Mouse (Mus musculus) frontal cortex, postnatal 25 days (tissue): ENCODE data around the gene Mt1.
"Not testable (repeated sequence)": the region's sequence is repeated elsewhere in the genome, so short reads cannot be mapped to it uniquely, and the experiment has no call there.

ENCODE experiments used
- DNase-seq, 2 experiments: peaks; one replicate each; pipeline ENCODE4 v3.0.0; 2022; ENCODE audit warnings: low spot score in 2 of 2

Gene Mt1

DNA sequence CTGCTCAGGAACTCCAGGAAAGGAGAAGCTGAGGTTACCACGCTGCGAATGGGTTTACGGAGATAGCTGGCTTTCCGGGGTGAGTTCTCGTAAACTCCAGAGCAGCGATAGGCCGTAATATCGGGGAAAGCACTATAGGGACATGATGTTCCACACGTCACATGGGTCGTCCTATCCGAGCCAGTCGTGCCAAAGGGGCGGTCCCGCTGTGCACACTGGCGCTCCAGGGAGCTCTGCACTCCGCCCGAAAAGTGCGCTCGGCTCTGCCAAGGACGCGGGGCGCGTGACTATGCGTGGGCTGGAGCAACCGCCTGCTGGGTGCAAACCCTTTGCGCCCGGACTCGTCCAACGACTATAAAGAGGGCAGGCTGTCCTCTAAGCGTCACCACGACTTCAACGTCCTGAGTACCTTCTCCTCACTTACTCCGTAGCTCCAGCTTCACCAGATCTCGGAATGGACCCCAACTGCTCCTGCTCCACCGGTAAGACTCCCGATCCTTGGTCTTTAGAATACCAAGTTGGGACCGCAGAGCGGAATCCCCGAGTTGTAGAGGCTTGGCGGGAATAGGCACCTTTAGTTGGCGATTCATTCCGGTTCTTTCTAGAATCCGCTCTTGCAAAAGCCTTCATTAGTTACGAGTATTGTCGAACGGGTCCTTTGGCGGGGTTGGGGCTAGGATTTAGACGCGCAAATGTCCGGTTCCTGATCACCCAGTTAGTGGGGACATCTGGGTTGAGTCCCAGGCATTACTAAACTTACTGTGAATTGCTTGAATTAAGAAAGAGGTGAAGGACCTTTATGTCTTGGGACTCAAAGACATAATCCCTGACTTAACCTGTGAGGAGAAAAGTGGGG, at the start of gene Mt1:
Gene Mt1, plus strand, starts transcription at position 226 of the 856 bp plus-strand sequence.
- peak; percentile 74 to 79 for DNase-seq

DNA sequence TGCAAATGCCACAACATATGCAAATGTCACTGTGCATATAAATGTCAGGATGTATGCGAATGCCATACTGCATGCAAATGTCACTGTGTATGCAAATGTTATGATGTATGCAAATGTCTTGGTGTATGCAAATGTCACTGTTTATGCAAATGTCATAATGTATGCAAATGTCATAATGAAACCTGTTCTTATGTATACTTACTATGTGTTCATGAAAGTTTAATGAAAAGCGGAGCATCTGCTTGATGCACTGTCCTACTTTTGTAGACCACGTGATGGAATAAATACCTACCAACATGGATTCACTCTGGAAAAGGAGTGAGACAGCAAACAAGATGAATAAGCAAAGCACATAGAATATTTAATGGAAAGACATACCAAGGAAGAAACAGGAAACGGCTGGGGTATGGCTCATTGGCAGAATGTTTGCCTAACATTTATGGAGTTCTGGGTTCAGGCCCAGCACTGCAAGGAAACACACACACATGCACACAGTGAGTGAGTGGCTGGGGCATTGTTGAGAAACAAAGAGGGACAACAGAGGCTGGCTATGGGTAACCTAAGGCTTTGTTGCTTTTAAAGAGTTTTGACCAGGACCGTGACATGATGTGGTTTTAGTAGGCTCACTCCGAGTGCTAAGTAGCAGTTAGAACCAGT, 49.6 kb upstream of the Mt1 start:
- no peak for DNase-seq

DNA sequence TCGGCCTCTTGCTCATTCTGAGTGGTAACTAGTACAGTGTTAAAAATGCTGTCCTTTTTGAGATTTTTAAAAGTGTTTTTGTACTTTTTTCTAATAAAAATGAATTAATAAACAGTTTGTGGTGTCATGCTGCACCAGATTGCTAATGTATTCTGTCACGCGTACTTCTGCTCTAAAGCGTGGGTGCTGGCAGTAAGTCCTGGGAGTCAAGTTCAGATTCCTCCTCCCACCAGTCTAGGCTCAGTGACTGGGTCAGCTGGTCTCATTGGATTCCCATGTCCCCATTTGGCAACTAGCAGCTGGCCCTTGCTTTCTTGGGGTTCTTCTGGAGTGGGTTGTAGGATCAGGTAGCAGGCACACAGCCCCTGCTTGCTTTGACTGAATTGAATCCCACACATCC, 48.8 kb upstream of the Mt1 start:
- DNase-seq = no peak

DNA sequence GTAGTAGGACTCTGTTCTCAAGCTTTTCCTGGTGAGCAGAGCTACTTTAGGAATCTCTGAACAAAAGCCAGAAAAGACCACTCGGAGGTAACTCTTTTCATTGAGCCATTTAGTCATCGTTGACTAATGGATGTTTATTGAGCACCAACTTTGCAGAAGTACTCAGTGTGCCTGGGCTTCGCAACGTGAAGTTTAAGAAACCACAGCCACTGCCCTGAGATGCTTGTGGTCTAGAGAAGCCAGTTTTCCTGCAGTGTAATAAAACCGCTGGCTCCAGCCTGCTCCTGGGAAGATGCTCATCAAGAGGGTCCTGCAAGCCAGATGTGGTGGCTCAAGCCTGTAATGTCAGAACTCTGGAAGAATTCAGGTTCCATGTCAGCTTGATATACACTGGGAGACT, 46.8 kb upstream of the Mt1 start:
- DNase-seq = no peak

DNA sequence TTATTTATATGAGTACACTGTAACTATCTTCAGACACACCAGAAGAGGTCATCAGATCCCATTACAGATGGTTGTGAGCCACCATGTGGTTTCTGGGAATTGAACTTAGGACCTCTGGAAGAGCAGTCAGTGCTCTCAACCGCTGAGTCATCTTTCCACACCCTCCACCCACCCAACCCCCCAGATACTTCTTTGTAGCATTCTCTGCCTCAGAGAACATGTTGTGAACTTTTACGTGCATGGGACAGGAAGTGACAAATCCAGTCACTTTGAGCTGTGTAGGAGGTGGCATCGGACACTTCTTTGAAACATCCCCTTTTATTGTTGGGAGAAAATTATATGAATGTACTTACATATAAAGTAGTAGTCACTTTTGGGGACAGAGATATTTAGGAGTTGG, 44.3 kb upstream of the Mt1 start:
- not testable (repeated sequence) for DNase-seq

DNA sequence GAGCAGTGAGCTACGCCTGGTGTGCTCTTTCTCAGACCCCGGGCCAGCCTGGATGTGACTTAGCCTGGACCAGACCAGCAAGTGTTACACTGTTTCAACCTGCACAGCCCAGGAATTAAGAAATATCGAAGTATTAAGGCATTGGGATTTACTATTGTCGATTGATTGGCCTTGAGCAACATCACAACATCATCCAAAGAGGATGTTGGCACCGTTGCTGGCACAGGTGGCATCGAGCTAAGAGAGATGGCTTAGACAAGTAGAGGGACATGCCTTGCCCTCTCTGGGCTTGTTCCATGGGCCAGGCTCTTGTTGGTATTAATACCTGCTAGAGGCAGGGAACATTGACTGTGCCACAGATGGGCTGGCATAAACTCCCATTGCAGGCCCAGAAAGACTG, 43.3 kb upstream of the Mt1 start:
- DNase-seq = no peak

DNA sequence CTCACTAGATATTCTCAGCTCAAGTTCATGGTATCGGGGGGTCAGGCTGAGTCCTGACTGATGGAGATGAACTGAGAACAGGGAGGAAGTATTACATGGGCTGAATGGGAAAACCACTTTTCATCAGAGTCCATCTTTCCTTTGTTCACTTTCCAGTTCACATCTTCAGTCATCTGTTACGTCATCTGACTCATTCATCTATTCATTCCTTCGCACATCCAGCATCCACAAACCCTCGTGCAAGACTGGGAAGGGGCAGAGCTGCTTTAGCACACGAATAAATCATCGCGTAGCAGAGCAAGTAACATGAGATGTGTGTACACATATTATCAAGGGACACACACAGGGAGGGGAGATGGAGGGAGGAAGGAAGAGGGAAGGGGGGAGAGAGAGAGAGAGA, 42.7 kb upstream of the Mt1 start:
- DNase-seq = no peak

DNA sequence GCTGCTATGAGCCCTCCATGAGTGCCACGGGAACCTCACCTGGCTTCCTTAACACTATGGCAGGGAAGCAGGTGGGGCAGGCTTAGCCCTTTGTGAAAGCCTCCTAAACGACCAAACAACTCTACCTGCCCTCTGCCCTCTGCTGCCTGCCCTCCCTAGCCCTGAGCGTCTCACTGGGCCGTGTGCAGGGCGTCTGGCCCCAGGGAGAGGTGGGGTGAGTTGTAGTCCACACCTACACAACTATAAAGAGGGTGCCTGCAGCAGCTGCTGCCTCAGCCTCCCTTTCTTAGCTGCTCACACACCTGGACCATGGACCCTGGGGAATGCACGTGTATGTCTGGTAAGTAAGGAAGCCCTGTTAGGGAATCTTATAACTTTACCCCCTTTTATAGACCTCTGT, 41.9 kb upstream of the Mt1 start, which contains the start of gene Mt4:
Gene Mt4, plus strand, starts transcription at position 265 of the 400 bp plus-strand sequence.
- no peak for DNase-seq

DNA sequence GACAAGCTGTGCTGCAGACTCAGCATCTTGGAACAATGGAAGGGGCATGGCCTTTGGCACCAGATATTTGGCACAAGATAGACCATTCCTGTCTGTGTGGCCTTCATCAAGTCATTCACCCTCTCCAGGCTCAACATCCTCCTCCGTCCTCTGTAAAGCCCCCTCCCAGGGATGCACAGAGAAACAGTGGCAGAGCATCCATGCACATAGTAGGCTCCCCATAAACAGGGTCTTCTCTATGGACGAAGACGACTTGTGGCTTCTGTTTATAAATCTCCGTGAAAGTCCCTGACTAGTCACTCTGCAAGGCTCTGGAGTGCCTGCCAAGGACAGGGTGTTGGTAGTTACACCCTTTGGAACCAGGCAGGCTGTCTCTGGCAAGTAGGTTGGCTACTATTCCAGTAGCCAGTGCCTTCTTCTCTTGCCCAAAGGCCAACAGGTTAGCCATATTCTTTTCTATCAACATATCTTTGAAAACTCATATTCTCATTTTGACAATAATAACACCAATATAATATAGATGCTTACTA, 38.6 kb upstream of the Mt1 start:
- no peak for DNase-seq

DNA sequence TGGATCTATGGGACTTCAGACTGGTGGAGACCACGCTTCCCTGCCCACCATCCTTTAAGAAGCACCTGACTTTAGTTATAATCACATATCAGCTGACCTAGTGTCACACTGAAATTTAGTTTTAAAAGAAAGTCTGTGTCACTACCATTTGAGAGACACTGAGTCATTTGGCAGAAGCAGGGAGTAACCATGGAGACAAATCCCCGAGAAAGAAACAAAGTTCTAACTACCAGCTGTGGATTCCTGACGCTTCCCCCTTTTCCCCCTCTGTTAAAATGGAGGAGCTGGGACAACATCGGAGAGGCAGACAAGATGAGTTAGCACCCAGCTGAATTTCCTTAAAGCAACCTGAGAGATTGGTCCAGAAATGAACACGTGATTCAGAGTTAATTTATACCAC, 30.6 kb upstream of the Mt1 start:
- no peak for DNase-seq

DNA sequence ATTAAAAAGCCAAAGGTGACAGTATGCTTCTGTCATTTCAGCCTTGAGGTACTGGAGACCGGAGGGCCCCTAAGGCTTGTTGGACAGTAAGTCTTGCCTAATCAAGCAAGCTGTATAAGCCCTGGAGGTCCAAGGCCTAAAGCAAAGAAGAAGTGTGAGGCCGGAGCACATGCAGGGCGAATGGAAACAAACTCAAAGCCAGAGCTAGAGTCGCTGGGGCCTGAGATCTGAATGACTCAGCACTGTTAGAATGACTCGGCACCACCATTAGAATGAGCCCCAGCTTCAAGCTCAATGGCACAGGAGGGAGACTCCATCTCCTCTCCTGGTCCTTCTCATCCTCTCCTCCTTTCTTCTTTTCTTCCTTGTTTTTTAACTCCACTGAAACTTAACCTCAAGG, 28.0 kb upstream of the Mt1 start:
- no peak for DNase-seq

DNA sequence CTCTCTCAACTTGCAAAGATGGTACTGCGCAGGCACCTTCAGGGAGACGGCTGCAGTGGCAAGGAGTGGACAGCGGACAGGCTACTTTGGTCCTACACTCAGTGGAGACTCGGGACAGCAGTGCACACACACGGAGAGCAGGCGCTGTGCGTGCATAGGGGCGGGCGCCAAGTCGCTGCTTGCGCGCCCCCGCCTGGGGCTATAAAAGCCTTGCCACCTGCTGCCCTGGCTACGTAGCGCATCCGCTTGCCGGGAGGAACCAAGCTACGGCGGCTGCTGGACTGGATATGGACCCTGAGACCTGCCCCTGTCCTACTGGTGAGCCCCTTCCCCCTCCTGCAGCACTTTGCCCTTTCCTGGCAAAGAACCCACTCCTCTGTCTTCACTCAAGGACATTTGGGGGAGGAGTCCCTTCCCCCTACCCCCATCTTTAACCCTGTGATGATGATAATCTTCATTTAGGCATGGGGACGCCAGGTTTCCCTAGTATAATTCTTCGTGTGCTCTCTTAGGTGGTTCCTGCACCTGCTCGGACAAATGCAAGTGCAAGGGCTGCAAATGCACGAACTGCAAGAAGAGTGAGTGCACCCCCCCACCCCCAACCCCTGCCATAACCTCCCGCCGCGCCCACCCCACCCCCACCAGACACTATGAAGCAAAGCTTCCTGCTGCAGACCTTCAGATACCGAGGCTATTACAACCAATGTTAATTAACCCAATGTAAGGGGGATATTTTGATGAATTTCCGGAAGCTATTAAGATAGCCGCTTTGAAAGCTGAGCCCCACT, 26.2 kb upstream of the Mt1 start, which contains the start of gene Mt3:
Gene Mt3, plus strand, starts transcription at position 95 of the 788 bp plus-strand sequence.
- peak; percentile 76 to 78 for DNase-seq

DNA sequence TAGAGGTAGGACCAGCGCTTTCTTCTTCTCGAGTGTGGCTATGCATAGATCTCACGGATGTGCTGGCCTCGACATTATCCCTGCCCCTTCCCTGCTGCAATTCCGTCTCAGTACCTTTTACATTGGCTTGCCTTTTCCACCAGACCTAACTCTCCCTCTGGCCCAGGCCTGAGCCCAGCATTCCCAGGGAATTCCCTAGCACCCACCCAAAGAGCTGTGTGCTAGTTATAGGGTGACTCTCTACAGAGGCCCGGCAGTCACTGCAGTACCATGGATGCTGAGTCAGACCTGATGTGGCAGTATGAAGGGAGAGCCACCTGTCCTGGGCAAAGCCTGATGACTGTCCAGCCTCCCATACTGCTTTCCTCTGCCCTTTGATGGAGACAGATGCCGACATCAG, 25.4 kb upstream of the Mt1 start:
- peak; percentile 28 to 30 for DNase-seq

DNA sequence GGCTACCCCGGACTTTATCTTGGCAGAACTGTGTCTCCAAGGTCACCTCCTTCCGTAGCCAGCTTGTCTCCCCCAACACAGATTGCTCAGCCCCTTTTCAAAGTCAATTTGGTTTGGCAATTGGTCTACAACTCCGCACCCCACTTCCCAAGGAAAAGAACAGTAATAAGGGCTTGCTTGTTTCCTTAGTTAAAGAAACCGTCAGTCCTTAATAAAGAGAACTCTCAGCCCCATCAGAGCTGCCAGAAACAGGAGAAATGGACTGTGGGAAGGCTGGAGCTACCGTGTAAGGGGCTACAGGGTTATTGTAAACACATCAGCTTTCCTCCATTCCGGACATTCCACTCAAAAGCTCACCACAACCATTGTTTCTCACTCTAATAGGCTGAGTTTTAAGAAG, 24.3 kb upstream of the Mt1 start:
- DNase-seq = no peak

DNA sequence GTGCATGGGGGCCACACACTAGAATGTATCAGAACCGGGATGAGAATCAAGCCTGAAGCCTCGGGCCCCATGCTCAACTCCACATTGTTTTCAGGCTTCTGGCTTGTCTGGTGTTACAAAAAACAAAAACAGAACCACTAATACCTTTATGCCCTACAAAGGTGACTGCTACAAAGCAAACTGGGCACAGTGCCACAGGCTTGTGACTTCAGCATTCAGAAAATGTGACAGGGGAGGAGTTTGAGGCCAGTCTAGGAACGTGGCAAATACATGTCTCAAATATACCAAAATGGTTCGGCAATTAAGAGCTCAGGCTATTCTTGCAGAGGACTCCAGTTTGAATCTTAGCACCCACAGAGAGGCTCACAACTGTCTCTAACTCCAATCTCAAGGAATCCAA, 22.8 kb upstream of the Mt1 start:
- no peak for DNase-seq

DNA sequence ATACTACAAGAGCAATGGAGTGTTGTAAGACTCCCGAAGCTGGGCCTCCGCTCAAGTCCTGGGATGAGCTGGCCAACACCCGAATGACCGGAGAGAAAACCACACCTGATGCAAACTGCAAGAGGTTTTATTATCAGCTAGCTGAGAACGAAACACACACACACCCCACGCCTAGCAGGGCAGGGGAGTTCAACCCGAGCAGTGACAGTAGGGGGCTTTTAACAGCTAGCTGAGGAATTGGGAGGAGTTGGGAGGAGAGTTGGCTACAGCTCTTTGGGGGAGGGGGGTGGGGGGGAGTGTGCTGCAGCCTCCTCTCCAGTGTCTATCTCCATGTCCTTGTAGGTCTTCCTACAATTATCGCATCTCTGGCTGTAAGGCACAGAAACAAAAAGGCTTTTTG, 13.1 kb upstream of the Mt1 start:
- not testable (repeated sequence) for DNase-seq

DNA sequence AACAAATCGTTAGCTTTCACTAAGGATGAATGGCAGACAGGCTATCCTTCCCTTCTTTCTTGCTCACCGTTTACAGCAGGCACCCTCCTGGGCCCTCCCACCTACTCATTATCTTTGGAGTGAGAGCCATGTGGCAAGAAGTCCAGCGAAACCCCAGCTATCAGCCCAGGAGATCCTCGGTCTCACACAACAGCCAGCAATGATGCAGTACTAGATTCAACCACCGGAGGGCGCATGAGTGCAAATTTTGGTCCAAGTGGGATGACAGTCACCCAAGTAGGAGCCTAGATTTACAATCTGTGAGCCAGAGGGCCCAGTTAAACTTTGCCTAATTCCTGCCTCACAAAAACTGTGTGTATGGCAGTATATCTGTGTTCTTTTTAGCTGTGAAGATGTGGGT, 11.6 kb upstream of the Mt1 start:
- peak; percentile 96 to 99 for DNase-seq

DNA sequence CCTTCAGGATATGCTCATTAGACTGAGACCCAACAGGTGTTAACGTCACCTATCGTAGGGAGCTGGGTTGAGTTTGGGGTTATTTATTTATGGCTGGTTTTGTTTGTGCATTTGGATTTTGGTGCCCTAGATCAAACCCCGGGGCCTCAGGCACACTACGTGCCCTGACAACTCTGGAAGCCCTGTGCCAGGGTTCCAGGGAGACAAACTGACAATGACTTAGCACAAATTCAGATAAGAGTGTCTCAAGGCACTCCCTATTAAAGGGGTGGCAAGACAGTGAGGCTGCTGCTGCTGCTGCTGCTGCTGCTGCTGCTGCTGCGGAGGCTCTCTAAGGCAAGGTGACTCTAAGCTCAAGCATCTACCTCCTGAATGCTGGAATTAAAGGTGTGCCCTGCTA, 9.3 kb upstream of the Mt1 start:
- DNase-seq = no peak

DNA sequence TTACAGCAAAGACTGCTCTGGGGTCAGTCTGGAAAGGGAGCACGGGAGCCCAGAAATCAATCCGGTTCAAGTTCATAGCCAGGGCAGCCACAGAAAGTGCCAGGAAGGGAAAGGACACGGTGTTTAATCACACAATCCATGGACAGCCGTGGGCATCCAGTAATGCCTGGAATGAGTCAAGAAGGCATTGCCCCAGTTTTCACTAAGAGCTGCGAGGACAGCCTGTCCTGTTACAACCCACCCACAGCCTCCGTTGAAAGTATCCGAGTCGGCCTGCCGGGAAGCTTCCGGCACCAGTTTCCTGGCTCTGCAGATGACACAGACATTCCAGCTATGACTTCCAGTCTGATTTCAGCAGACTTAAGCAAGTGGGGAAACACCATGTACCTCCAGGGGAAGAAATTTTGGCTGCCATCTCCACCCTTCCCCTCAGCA, 7.5 kb upstream of the Mt1 start:
- no peak for DNase-seq

DNA sequence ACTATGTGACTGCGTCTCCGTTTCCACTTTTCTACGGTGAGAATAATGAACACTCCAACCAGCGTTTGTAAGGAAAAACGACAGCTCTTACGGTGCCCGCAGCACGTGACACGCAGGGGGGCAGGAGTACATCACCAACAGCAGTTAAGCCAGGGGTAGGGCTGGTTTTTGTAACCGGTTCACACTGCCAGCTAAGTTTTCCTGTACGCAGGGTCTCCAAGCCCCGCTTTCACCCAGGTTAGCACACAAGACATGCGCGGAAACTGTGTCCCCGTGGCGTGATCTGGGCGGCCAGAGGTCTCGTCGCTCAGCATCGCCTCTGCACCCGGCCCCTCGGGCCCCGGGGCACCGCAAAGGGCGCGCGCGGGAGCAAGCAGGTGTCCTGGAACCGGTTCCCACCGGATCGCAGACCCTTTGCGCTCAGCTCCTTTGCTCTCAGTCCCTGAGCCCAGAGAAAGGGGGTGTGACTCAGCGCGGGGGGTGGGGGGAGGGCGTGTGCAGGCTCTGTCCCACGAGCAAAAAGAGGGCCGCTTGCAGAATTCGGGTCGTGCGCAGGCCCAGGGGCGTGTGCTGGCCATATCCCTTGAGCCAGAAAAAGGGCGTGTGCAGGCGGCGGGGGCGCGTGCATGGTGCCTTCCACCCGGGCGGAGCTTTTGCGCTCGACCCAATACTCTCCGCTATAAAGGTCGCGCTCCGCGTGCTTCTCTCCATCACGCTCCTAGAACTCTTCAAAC, 6.6 kb upstream of the Mt1 start, which contains the start of gene Mt2:
Gene Mt2, plus strand, starts transcription at position 590 of the 734 bp plus-strand sequence.
- DNase-seq = peak; percentile 41 to 57
